Mouse (Mus musculus) liver (tissue): ENCODE data around the gene Brpf1.

Source experiments
- DNase-seq: peaks from one replicate; pipeline ENCODE4 v3.0.0-alpha.2; 2020; ENCODE audit warnings: mixed read lengths

Gene Brpf1

GRCm38 (mm10) chr6:113306986-113307349, at the start of gene Brpf1:
Brpf1 (plus strand) TSS chr6:113307137.
- DNase-seq = no peak

GRCm38 (mm10) chr6:113261174-113261858, 45.6 kb upstream of the Brpf1 start:
- no peak for DNase-seq

- no peak for DNase-seq
These were observed 43.4 kb upstream of the Brpf1 start for GRCm38 (mm10) chr6:113263531-113263930.

- no peak for DNase-seq
These were observed 42.5 kb upstream of the Brpf1 start for GRCm38 (mm10) chr6:113264429-113264828.

- DNase-seq = no peak
These were observed 39.8 kb upstream of the Brpf1 start for GRCm38 (mm10) chr6:113266996-113267655.

GRCm38 (mm10) chr6:113267988-113268387, 38.9 kb upstream of the Brpf1 start:
- DNase-seq = no peak

- no peak for DNase-seq
These were observed 34.6 kb upstream of the Brpf1 start for GRCm38 (mm10) chr6:113272365-113272764.

GRCm38 (mm10) chr6:113276846-113277245, 30.1 kb upstream of the Brpf1 start:
- DNase-seq = no peak

GRCm38 (mm10) chr6:113281676-113282075, 25.3 kb upstream of the Brpf1 start:
- DNase-seq = no peak

- no peak for DNase-seq
These were observed 24.7 kb upstream of the Brpf1 start, which contains the start of gene Cpne9 for GRCm38 (mm10) chr6:113282101-113282802. Cpne9 (plus strand) TSS chr6:113282307.

GRCm38 (mm10) chr6:113282969-113283368, 24.0 kb upstream of the Brpf1 start:
- DNase-seq = no peak

- DNase-seq = no peak
These were observed 23.4 kb upstream of the Brpf1 start for GRCm38 (mm10) chr6:113283500-113283899.

GRCm38 (mm10) chr6:113284931-113285330, 22.0 kb upstream of the Brpf1 start:
- no peak for DNase-seq

- DNase-seq = no peak
These were observed 20.6 kb upstream of the Brpf1 start for GRCm38 (mm10) chr6:113286316-113286715.

GRCm38 (mm10) chr6:113287236-113287635, 19.7 kb upstream of the Brpf1 start:
- DNase-seq = no peak

- no peak for DNase-seq
These were observed 17.6 kb upstream of the Brpf1 start for GRCm38 (mm10) chr6:113289346-113289745.

GRCm38 (mm10) chr6:113290346-113290745, 16.6 kb upstream of the Brpf1 start:
- DNase-seq = no peak

- no peak for DNase-seq
These were observed 14.0 kb upstream of the Brpf1 start for GRCm38 (mm10) chr6:113292938-113293337.

- DNase-seq = no peak
These were observed 10.9 kb upstream of the Brpf1 start for GRCm38 (mm10) chr6:113296046-113296445.

- DNase-seq = no peak
These were observed 10.3 kb upstream of the Brpf1 start for GRCm38 (mm10) chr6:113296639-113297038.

GRCm38 (mm10) chr6:113301350-113301749, 5.6 kb upstream of the Brpf1 start:
- no peak for DNase-seq

GRCm38 (mm10) chr6:113302258-113302657, 4.7 kb upstream of the Brpf1 start:
- DNase-seq = no peak

- peak; percentile 100 for DNase-seq
These were observed 483 bp upstream of the Brpf1 start for GRCm38 (mm10) chr6:113306322-113306985.
